Mouse (Mus musculus) erythroblast, embryonic 14.5 days (primary cell): ENCODE data around the gene Pip4k2a.

Experiments
- GATA1 ChIP-seq: IDR thresholded peaks from 2 replicates; pipeline ENCODE4 v1.6.1; 2012; ENCODE audit warnings: low read length, inconsistent platforms, mixed read lengths
- TAL1 ChIP-seq: IDR thresholded peaks from 3 replicates; pipeline ENCODE4 v1.6.1; 2012; ENCODE audit warnings: low read length, inconsistent platforms, mixed read lengths

DNA sequence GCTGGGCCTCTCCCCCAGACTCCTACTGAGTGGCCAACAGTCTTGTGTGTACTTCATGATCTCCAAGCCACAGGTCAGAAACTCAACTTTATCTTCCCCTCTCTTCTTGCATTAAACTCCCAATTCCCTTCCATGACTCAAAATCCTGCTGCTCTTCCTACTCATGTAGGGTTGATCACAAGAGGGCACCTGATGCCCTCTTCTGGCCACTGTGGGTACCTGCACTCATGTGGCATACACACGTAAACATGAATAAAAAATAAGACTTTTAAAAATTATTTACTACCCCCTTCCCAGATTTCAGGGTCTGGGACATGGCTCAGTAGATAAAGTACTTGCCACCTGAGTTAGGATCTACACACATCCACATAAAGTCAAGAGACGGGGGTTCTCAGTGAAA, 97.3 kb downstream of the Pip4k2a start:
- TF ChIP-seq GATA1 (no peak), TAL1 (no peak)
